Mouse (Mus musculus) liver, embryonic 14.5 days (tissue): ENCODE data around the gene Smyd3. TPM values are rescaled to one million over a fixed set of nuclear protein-coding genes. Genes with fewer than 3 reads are reported as not detected.

Experiments used
- ATAC-seq: fragments of 200-750 bp; cut with Nextera tagmentation; 2 replicates; pipeline ENCODE4 v1.8.0; 2017; ENCODE audit warnings: moderate number of reproducible peaks, mild to moderate bottlenecking, moderate library complexity; ENCODE audit not compliant: insufficient read depth
- DNase-seq, 3 experiments: peaks; one replicate each; pipeline ENCODE4 v3.0.0-alpha.2; 2012 to 2013; ENCODE audit warnings: low read depth in 3 of 3, low spot score in 3 of 3
- H3K27ac ChIP-seq: fragments of 300-500 bp; sonication (generic); 2 replicates; pipeline ENCODE4 v1.5.1; 2014; ENCODE audit warnings: moderate library complexity, mild to moderate bottlenecking, control low read depth, inconsistent platforms
- H3K27me3 ChIP-seq: fragments of 300-500 bp; sonication (generic); 2 replicates; pipeline ENCODE4 v1.6.1; 2014; ENCODE audit warnings: mild to moderate bottlenecking, low read length, moderate library complexity; ENCODE audit not compliant: control insufficient read depth, insufficient read depth
- H3K36me3 ChIP-seq: fragments of 300-500 bp; sonication (generic); replicated peaks from 2 replicates; pipeline ENCODE4 v1.6.1; 2014; ENCODE audit warnings: low read depth; ENCODE audit not compliant: control insufficient read depth, insufficient read depth
- H3K4me1 ChIP-seq, 2 experiments: fragments of 200-500 bp in 1 of 2; fragments of 300-500 bp in 1 of 2; sonication (generic) in 1 of 2; replicated peaks; 2 replicates each; pipeline ENCODE4 v1.6.1; 2012 to 2014; ENCODE audit warnings: antibody characterized with exemption in 1 of 2, inconsistent platforms in 1 of 2, low read length in 1 of 2; ENCODE audit not compliant: control insufficient read depth in 2 of 2, insufficient read depth in 2 of 2
- H3K4me2 ChIP-seq: fragments of 300-500 bp; sonication (generic); 2 replicates; pipeline ENCODE4 v1.6.1; 2014; ENCODE audit warnings: low read depth, mild to moderate bottlenecking, control low read depth, moderate library complexity
- H3K4me3 ChIP-seq, 2 experiments: fragments of 200-500 bp in 1 of 2; fragments of 300-500 bp in 1 of 2; sonication (generic) in 1 of 2; 2 replicates each; pipeline ENCODE4 v1.5.1; 2012 to 2014; ENCODE audit warnings: low read depth in 2 of 2, low read length in 2 of 2, mild to moderate bottlenecking in 2 of 2, control low read depth in 1 of 2, inconsistent platforms in 1 of 2, moderate library complexity in 1 of 2; ENCODE audit not compliant: insufficient read depth in 1 of 2
- H3K9ac ChIP-seq: fragments of 300-500 bp; sonication (generic); replicated peaks from 2 replicates; pipeline ENCODE4 v1.6.1; 2014; ENCODE audit warnings: mild to moderate bottlenecking, control low read depth, moderate library complexity
- H3K9me3 ChIP-seq: fragments of 300-500 bp; sonication (generic); 2 replicates; pipeline ENCODE4 v1.6.1; 2016; ENCODE audit warnings: low read length, mixed read lengths; ENCODE audit not compliant: control insufficient read depth
- CTCF ChIP-seq: IDR thresholded peaks from 2 replicates; pipeline ENCODE4 v1.5.1; 2016; ENCODE audit warnings: antibody characterized with exemption, low read depth, control low read depth
- EP300 ChIP-seq: IDR thresholded peaks from 2 replicates; pipeline ENCODE4 v1.6.1; 2016; ENCODE audit warnings: antibody characterized with exemption, low read depth
- WGBS: fragments of 180-500 bp; shearing (Covaris S2); extraction: QIAGEN DNeasy Blood & Tissue Kit; methylation state at CpG from one replicate; pipeline ENCODE4 v1.1.7; 2014; ENCODE audit not compliant: insufficient replicate concordance; 5-methylcytosine and 5-hydroxymethylcytosine counted together
- polyA plus RNA-seq, 2 experiments: library from polyadenylated mRNA; depleted of rRNA in 1 of 2; stranded (reverse) in 1 of 2; unstranded in 1 of 2; fragments of >200 nt; fragmentation: Nextera tagmentation in 1 of 2; extraction: Ambion mirVana in 1 of 2; gene quantifications; 2 replicates each; pipeline versions ENCODE4 v1.2.1 to v1.2.3; 2012 to 2014

Gene Smyd3
- polyA plus RNA-seq, 2 experiments: 2.6 to 6.6 TPM

- 79% methylated on average over 2 of the region's 2 CpGs for WGBS
- no peak for ATAC-seq
- Histone ChIP-seq H3K9ac (no peak overlapping the region), H3K4me3 (no peak overlapping the region), H3K4me2 (no peak overlapping the region), H3K9me3 (no peaks in the 10 kb centered on the region), H3K27me3 (no peaks in the 10 kb centered on the region), H3K36me3 (no peaks in the 10 kb centered on the region), H3K4me1 (peaks cover 7 to 19% of the 10 kb centered on the region in 2 experiments), H3K27ac (no peak overlapping the region)
- TF ChIP-seq CTCF (no peak), EP300 (no peak)
- no peak for DNase-seq
Observed at GRCm38 (mm10) chr1:179065294-179065601, 452.6 kb downstream of the Smyd3 start.

GRCm38 (mm10) chr1:179064601-179065293, 453.1 kb downstream of the Smyd3 start:
- no peak overlapping the region for H3K4me3 ChIP-seq
- no peak overlapping the region for H3K4me2 ChIP-seq
- H3K9ac ChIP-seq: no peak overlapping the region
- 74% methylated on average over 14 of the region's 14 CpGs for WGBS
- H3K27me3 ChIP-seq: no peaks in the 10 kb centered on the region
- DNase-seq: no peak
- no peak for ATAC-seq
- H3K36me3 ChIP-seq: no peaks in the 10 kb centered on the region
- peaks cover 7 to 21% of the 10 kb centered on the region in 2 experiments for H3K4me1 ChIP-seq
- no peak overlapping the region for H3K27ac ChIP-seq
- H3K9me3 ChIP-seq: no peaks in the 10 kb centered on the region
- no peak for TF ChIP-seq CTCF

DNA sequence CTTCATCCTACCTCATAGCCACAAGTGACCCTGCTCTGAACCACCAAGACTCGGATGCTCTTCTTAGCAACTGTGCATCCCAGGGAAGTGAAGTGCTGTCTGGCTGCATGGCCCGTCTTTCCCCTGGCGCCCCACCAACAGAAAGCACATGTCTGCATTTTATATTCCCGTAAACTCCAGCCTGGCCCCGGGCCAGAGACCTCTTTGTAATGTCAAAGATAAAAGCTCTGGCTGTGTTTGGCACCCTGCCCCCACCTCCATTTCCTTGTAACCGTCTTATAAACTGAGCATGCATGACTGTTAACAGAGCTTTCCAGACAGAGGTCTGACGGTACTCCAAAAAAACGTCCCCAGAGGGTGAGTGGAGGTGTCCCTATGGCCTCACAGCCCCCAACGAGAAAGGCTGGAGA, 456.1 kb downstream of the Smyd3 start:
- no peaks in the 10 kb centered on the region for H3K27me3 ChIP-seq
- H3K4me3 ChIP-seq: no peak overlapping the region
- DNase-seq: peak in 2 of 3 experiments; percentile 24 to 29
- H3K9me3 ChIP-seq: no peaks in the 10 kb centered on the region
- H3K27ac ChIP-seq: no peak overlapping the region
- H3K9ac ChIP-seq: no peak overlapping the region
- WGBS: 16% methylated on average over 9 of the region's 9 CpGs
- H3K4me2 ChIP-seq: peak overlapping the region; percentile 31
- peak; percentile 45; the same call in 1 of the 2 replicates for TF ChIP-seq EP300
- TF ChIP-seq CTCF: no peak
- no peaks in the 10 kb centered on the region for H3K36me3 ChIP-seq
- H3K4me1 ChIP-seq: peaks cover 7 to 24% of the 10 kb centered on the region in 2 experiments
- ATAC-seq: peak; percentile 67

GRCm38 (mm10) chr1:179061053-179061452, 456.8 kb downstream of the Smyd3 start:
- H3K27me3 ChIP-seq: no peaks in the 10 kb centered on the region
- 31% methylated on average over 4 of the region's 4 CpGs for WGBS
- no peaks in the 10 kb centered on the region for H3K9me3 ChIP-seq
- no peak overlapping the region for H3K9ac ChIP-seq
- H3K27ac ChIP-seq: no peak overlapping the region
- H3K36me3 ChIP-seq: no peaks in the 10 kb centered on the region
- peaks cover 7 to 24% of the 10 kb centered on the region in 2 experiments for H3K4me1 ChIP-seq
- TF ChIP-seq EP300: peak; percentile 41; the same call in 1 of the 2 replicates
- no peak for TF ChIP-seq CTCF
- DNase-seq (no peak), ATAC-seq (peak; percentile 65)
- no peak overlapping the region for H3K4me3 ChIP-seq
- no peak overlapping the region; the same call in 1 of the 2 replicates for H3K4me2 ChIP-seq

GRCm38 (mm10) chr1:179060113-179060955, 457.5 kb downstream of the Smyd3 start:
- Histone ChIP-seq H3K9me3 (no peaks in the 10 kb centered on the region), H3K36me3 (no peaks in the 10 kb centered on the region), H3K27me3 (no peaks in the 10 kb centered on the region), H3K27ac (no peak overlapping the region), H3K4me2 (no peak overlapping the region; the same call in 1 of the 2 replicates), H3K9ac (no peak overlapping the region), H3K4me1 (peaks cover 10 to 29% of the 10 kb centered on the region in 2 experiments), H3K4me3 (no peak overlapping the region)
- no peak for DNase-seq
- TF ChIP-seq EP300 (no peak), CTCF (no peak)
- peak; percentile 36; the same call in 1 of the 2 replicates for ATAC-seq
- 46% methylated on average over 18 of the region's 18 CpGs for WGBS
